Mouse (Mus musculus) heart, postnatal 0 days (tissue): ENCODE data around the gene Mef2d.

ENCODE experiments used
- CTCF ChIP-seq: IDR thresholded peaks from 2 replicates; pipeline ENCODE4 v1.5.1; 2016; ENCODE audit warnings: antibody characterized with exemption, control low read depth, low read depth
- EP300 ChIP-seq: IDR thresholded peaks from 2 replicates; pipeline ENCODE4 v1.6.1; 2016; ENCODE audit warnings: antibody characterized with exemption, low read depth

GRCm38 (mm10) chr3:88206901-88207371 is 64.8 kb downstream of the Mef2d start:
- no peak for TF ChIP-seq CTCF
- no peak for TF ChIP-seq EP300
